Mouse (Mus musculus) v-Abl transformed pro-B cells (cell line): ENCODE data around the gene Kif27.
"Not testable (repeated sequence)": the region's sequence is repeated elsewhere in the genome, so short reads cannot be mapped to it uniquely, and the experiment has no call there.

Experiments
- in situ Hi-C, 2 experiments: fragments of 400-800 bp; cut with MboI; formaldehyde crosslinking; loops; one replicate each; pipeline ENCODE4 v1.15.1; 2025; ENCODE audit not compliant: unreplicated experiment in 2 of 2

Kif27 gene

DNA sequence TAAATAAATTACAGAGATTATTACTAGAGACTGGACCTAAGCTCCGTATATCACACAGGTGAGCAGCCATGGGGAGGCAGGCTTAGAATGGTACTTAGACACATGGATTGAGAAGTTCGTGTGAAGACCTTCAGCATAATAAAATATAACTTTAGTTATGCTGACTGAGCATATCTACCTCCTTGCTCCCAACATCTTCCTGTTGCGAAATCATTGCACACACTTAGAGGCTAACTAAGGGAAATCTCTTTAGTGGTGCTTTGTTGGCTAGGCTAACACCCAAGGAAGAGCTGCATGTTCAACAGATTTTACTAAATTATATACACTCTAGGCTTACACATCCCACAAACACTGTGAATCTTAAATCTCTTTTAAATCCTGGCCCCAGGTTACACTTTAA, 7.5 kb upstream of the Kif27 start:
- in situ Hi-C loops = no loop called here

DNA sequence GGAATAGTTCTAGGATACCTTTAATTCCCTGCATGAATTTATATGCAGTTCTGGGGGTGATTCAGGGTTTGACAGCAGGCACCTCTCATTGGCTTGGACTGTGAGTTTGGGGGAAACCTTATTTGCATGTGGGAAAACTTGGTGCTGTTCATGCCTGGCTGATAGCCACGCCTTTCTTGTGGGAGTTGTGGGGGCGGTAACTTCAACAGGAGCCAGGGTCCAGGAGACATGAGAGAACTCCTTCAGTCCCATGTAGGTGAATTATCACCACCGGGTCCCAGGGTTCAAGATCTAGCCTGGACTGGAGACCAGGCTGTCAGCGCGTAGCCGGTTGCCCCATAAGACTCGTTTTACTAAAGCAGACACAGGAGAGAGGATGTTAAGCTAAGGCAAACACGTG, 6.3 kb upstream of the Kif27 start:
- in situ Hi-C loops = not testable (repeated sequence)

DNA sequence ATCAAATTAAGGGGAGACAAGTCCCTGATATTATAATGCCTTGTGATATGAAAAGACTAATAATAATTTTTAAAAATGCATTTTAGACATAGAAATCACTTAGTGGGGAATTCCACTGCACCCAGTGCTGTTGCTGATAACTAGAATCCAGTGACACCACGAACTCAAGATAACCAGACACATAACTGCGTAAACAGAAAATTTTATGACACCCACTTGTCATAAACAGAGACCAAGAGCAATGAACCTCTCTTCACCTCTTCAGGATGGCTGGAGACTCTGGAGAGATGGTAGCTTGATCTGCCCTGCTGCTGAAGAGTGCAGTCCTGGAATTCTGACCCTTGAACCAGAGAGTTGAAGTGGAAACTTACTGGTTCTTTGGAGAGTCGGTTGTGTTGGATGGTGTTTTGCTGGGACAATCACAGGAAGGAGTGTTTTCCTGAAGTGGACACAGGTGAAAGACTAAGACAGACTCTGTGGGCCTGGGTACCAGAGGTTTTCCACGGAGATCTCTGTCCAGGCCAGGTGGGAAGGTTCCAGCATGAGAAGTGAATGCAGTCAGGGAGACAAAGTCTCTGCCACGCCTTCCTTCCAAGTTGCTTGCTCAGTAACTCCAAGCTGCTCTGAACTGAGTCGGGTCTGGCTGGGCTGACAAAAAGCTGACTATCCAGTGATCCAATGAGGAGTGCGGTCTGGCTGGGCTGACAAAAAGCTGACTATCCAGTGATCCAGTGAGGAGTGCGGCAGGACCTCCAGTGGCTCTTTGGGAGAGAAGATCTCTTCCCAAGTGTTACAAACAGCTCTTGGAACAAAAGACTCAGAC, 5.6 kb upstream of the Kif27 start:
- in situ Hi-C loops = no loop called here

DNA sequence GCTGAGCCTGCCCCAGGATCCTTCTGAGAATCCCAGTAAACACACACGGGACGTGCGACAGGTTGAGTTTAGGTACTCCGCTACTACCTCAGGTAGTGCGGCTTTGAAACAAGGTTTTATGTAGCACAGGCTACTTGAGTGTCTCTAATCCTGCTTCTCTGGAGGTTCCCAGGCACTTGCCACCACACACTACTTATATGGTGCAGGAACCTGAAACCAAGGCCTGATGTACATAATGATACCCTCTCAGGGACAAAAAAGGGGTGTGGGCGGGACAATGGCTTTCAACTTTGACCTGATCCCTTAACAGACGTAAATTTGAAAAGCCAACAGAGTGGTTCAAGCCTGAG, 357 bp upstream of the Kif27 start:
- in situ Hi-C loops = no loop called here

DNA sequence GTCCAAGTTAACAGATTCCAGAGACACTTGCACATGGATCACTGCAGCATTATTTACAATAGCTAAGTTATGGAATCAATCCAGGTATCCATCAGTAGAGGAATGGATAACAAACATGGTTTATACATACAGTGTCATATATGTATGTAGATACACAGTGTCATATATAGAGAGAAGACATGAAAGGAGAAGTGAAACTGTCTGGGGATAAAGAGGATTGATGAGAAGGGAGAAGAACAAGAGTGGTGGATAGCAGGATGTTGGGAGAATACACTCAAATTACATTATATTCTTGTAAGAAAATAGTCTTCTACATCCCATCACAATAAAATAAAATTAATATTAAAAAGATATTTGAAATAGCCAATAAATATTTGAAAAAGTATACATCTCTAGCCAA, 5.9 kb downstream of the Kif27 start:
- in situ Hi-C loops = no loop called here

DNA sequence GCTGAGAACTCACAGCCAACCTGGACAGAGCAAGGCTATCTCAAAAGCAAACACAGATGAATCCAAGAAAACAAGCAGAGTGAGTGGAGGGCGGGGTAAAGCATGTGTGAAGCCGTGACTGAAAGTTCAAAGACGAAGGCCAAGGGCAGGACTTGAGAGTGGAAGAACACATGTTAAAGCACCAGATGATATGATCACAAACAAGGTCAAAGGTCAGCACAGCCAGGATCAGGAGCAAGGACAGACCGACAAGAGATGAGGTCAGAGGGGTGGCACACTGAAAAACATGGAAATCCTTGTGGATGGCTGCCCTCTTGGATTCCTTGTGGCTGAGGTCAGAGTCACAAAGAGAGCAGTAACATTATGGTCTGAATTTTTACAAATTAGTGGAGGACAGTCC, 8.3 kb downstream of the Kif27 start:
- in situ Hi-C loops = no loop called here

DNA sequence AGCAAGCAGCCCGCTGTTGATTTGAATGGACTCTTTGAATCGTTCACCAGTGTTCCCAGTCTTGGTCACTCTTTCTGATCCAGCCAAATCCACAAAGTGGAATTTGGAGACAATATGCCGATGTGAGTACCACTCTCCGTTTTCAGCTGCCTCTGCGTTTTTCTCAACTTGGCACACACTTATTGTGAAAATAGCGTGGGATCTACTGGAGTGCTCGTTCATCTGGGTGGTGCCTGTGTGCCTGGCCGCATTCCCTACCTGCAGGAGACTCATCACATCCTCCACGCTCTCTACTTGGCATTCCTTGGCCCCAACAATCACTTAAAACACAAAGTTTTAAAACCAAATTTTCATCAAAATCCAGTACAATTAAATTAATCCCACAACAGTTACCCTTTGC, 14.4 kb downstream of the Kif27 start:
- in situ Hi-C loops = no loop called here

DNA sequence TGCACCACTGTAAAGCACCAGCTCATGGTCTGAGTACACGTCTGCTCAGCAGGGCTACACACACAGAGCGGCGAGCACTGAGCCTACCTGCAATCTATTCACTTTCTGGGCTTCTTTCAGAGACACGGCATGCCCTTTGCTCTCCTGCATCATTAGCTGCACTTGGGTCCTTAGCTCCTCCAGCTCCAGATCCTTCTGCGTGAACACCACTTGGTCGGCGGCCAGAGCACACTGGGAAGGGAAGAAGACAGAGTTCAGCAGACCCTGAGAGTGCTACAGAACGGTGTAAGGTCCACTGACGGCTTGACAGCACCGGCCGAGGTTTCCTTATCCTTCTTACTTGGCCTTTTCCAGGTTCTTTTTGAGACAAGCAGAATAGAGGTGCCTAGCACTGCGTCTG, 21.5 kb downstream of the Kif27 start:
- in situ Hi-C loops = no loop called here

DNA sequence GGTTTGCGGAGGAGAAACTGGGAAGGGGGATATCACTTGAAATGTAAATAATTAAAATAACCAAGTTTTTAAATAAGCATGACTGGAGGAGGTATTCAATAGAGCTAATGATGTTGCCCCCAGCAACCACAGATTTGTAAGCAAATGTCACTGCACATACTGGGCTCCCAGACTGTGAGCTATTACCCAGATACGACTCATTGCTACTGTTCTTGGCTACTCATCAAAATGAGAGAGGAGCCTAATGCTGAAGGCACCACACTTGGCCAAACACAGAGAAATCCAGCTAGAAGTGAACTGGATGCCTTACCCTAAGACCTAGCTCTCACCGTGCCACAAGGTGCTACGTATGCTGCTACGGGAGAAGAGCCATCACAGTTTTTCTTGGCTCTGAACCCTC, 24.8 kb downstream of the Kif27 start:
- in situ Hi-C loops = no loop called here

DNA sequence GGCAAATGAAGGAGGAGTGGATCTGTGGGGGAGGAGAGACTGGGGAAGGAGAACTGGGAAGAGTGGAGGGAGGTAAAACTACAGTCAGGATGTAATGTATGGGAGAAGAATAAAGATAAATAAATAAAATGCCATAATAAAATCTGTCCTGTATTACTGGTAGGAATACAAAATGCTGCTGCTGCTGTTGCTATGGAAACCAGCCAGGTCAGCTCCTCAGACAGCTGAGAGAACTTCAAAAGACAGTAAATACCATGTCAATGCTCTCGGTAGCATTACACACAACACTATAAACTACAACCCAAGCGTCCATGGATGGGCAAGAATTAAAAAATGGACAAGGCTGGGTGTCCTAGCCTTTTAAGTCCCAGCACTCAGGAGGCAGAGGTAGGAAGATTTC, 41.2 kb downstream of the Kif27 start:
- in situ Hi-C loops = no loop called here

DNA sequence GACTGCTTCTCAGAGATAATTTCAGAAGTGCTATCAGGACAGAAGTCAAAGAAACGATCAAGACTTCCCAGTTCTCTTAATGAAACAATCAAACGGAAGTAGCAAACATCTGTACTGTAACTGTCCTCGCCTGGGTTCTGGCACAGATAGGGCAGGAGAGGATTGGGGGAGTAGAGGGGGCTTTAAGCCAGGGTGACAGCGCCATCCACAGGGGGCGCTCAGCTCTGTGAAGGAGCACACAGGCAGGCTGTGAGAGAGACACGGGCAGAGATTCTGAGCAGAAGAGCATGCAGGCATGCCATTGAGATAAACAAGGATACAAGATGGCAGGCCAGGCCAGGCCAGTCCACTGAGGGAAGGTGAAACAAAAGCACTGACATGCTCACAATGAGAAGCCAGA, 43.9 kb downstream of the Kif27 start:
- in situ Hi-C loops = no loop called here

DNA sequence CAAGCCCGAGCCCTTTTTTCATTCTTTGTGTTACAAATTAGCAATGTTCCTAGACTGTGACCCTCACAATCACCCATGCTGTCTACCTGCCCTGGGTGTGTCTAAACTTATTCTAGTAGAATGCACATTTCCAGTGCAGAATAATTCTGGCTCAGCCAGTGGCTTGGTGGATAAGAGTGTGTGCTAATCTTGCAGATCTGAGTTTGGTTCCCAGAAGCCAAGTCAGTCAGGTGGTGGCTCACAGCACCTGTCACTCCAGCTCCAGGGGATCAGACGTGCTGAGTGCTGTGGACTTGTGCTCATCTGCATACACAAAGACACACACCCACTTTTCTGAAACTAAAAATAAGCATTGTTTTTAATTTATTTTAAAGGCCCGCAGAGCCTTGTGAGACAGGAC, 45.2 kb downstream of the Kif27 start:
- in situ Hi-C loops = no loop called here

DNA sequence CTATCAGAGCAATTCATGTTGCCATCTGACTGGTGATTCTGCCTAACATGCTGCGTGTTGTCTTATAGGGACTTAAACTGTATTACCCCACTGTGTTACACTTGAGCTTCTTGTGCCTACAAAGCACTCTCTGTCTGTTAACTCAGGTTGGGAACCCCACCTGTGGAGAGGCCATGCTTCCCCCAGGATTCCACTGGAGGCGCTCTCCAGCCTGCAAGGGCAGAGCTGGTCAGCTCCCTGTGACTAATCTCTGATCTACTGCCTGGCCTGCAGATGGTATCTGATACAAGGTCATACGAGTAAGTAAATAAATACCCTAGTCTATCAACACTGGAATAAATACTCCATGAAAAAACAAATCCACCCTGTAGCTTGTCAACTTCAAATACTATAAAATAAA, 47.6 kb downstream of the Kif27 start:
- in situ Hi-C loops = no loop called here

DNA sequence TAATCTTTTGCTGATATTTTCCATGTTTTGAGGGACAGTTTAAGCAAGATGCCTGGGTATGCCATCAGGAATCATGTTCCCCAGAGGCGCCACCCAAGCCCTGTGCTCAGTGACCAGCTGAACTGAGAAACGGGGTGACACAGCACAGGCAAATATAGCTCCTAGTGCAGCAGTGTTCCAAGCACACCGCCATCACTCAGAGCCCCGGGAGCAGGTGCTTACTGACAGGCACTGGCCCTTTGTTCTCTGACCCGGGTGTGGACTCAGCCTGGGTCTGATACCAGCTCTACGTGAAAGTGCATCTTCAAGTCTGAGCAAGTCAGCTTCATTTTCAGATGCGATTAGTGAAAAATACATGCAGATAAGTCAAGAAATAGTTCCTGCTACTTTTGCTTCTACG, 49.4 kb downstream of the Kif27 start:
- in situ Hi-C loops = no loop called here

DNA sequence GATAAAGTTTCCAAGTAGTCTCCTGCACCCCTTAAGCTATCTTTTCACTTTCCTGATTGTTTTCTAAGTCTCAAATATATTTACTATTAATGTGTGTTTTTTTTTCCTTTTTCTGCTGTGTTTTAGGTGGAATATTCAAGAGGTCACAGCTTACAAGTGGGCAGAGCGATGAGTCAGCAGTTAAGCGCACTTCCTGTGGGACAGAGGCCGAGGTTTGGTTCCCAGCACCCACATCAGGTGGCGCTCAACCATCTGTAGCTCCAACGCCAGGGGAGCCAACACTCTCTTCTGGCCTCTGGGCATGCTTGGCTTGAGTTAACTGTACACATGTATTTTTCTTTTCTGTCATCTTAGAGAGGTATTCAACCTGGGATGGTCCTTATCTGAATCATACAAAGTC, 51.5 kb downstream of the Kif27 start:
- in situ Hi-C loops = no loop called here

DNA sequence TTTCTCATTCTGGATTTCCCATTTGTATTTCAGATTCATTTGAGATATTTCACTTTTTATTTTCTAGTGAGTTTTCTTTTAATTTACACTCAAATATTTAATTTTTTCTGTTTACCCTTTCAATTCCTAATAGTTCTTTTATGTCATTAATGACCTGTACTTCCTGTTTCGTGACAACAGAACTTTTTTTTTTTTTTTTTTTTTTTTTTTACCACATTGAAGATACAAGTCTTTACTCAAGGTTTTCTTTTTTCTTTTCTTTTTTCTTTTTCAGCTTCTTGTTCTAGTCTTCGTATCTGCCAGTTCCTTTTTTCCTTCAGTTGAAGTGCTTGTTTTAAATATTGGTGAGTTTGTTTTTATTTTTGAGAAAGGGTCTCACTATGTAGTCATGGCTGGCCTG, 53.7 kb downstream of the Kif27 start:
- in situ Hi-C loops = no loop called here

DNA sequence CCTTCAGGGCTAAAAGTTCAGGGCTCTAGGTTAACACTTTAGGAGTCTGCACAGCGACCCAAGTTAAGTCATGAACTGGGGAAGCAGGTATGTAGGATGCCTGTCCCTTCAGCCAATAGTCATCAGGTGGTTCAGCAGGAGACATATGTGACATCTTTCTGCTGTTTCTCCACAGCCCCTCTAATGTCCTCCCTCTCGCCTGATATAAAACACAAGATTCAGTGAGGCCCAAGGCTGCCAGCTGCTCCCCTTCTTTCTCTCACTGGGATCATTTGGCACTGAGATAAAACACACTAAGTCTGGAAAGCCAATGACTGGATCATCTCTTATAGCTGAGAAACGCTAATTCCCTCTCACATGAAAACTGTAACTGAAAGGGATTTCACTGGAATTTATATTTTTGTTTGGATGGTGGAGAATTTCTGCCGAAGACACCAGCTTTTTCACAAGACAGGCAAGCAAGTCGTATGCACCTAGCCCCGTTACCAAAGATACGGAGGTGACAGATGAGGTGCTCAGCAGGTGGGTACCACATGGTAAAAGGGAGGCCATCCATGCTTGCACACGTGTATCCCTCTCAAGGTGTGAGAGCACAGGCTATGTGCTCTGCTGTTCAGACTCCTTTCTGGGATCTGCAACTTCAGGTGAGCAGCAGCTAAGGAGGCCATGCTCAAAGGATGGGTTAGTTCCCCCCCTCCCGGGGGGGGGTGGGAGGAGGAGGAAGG, 56.3 kb downstream of the Kif27 start:
- in situ Hi-C loops = no loop called here

DNA sequence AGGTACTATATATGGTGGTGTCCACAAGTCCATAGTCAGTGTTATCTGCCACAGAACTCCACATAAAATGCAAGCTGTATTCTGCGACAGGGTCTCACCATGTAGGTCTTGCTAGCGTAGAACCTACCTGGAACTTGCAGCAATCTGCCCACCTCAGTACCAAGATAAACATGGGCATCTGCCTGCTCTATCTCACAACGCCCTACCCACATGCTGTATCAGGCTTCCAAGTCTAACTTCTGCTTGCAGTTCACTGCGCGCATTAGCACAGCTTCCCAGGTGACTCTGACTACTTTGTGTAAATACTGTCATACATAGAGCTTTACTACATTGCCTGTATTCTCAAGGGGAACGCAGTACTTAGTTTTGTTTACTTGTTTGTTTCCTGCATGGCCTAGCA, 57.0 kb downstream of the Kif27 start:
- in situ Hi-C loops = no loop called here

DNA sequence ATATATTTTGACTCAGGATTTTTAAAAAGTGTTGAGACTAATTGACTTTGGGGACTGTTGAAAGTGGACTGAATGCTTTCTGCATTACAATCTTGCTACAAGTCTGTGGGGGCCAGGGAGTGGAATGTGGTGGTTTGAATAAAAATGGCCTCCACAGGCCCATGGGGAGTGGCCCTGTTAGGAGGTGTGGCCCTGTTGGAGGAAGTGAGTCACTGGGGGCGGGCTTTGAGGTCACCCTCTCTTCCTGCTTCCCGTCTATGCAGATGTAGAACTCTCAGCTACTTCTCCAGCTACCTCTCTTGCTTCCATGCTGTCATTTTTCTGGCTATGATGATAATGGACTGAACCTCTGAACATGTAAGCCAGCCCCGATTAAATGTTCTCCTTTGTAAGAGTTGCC, 60.2 kb downstream of the Kif27 start:
- in situ Hi-C loops = loop anchor here (10.0 kb wide), 1 partner anchor 86 kb away; the partner anchor contains the start of gene 2210016F16Rik (in 2 of the 2)

DNA sequence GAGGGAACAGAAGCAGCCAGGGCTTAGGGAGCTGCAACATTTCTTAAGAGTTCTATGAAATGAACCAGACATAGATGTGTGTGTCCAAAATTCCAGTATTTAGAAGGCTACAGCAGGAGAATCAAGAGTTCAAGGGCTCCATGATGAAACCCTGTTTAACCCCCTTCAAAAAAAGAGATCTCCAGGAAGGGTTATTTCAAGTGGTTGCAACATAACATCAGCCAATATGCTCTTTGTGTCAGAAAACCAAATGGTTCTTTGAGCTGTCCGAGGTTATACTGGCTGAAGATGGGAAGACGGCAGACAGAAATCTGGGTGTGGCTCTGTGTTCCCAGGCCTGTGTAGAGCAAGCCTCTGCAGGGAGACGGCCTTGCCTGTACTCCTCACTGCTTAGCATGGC, 63.3 kb downstream of the Kif27 start:
- in situ Hi-C loops = loop anchor here (10.0 kb wide), 1 partner anchor 89 kb away; the partner anchor contains the start of gene 2210016F16Rik (in 2 of the 2)

DNA sequence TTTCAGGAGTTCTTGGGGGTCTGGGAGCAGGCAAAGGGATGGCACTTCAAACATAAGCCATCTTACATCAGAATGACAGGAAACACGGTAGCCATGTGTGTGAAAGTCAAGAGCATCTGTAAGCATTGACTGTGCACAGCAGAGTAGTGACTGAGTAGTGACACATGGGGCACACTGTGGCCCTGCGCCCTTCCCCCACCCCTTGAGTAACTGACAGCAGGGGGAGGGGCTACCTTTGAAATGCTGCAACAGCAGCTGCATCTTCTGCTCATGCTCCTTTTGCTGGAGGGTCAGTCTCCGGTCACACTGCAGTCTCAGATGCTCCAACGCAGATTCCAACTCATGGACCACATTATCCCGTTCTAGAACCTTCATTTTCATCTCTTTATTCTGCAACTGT, 66.1 kb downstream of the Kif27 start:
- in situ Hi-C loops = loop anchor here (10.0 kb wide), 1 partner anchor 92 kb away; the partner anchor contains the start of gene 2210016F16Rik (in 2 of the 2)

DNA sequence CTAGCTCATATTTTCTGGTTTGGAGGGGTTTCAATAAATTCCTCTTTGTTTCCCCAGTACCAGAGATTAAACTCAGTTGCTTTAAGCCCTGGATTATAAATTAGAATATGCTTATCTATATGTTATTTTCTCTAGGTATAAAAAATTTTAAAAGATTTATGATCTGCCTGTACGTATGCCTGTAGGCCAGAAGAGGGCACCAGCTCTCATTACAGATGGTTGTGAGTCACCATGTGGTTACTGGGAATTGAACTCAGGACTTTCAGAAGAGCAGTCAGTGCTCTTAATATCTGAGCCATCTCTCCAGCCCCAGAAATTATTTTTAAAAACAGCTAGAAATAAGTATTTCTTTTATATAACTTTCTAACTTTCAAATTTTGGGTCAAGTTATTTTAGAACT, 69.6 kb downstream of the Kif27 start:
- in situ Hi-C loops = loop anchor here (5.0 kb wide), 1 partner anchor 253 kb away; no protein-coding TSS in a partner anchor
